ENCODE assay signal across 11 mouse cellular contexts in genomic region chr1:132321821-132322580, GRCm38 (mm10). TPM values are rescaled to one million over a fixed set of nuclear protein-coding genes. Genes with fewer than 3 reads are reported as not detected.
DNase-seq lines count a peak whose midpoint lies in the region; ATAC-seq and TF ChIP-seq lines count a peak whose summit lies in the region.
"Had no signal": no experiment of that assay in that cellular context is flagged by ENCODE, and none has a peak within 500 bp of the region (broad histone marks: within the 10 kb centered on the region; RNA-seq: fewer than 3 reads in every experiment).

No protein-coding gene starts in this region.

- no peak for TF ChIP-seq CTCF in kidney, adult 2 months (conservative IDR thresholded peaks at IDR 0.05; ENCODE audit: insufficient read depth, insufficient read length, low read depth, low read length)

- ATAC-seq in forebrain, embryonic 16.5 days: no peak
- ATAC-seq in midbrain, embryonic 13.5 days: no peak
- no peak for ATAC-seq in CD4-positive, CD25-positive, alpha-beta regulatory T cell, adult 4 months

- H3K27ac ChIP-seq in kidney, adult 2 months (ENCODE audit: insufficient read depth, low read depth, low read length): 0 out of 2 replicates have a peak overlapping the region, but pooled peaks have one; percentile 7
- H3K27ac ChIP-seq in forebrain, embryonic 16.5 days (ENCODE audit: low read length): peak overlapping the region; percentile 91
- H3K27ac ChIP-seq in midbrain, embryonic 13.5 days: peak overlapping the region; percentile 98

- H3K4me2 ChIP-seq in forebrain, embryonic 16.5 days (ENCODE audit: low read length): no peak overlapping the region
- H3K4me2 ChIP-seq in midbrain, embryonic 13.5 days (replicated peaks): peak overlapping the region; percentile 78
- H3K4me2 ChIP-seq: heart, embryonic 12.5 days had no signal

- no peak for DNase-seq in kidney, adult 2 months
- no peak for DNase-seq in kidney, adult 8-10 months
- DNase-seq in embryo, embryonic 11 days: peak; percentile 57
- no peak for DNase-seq in thymus, adult 18-20 months
- no peak for DNase-seq in urinary bladder, adult 2 months (ENCODE audit: low spot score)
- DNase-seq: cerebellum, postnatal 36 days; thymus, adult 2 months had no signal

- H3K4me3 ChIP-seq in kidney, adult 2 months (ENCODE audit: insufficient read depth, low read depth, low read length): no peak overlapping the region
- no peak overlapping the region for H3K4me3 ChIP-seq in forebrain, embryonic 16.5 days (replicated peaks; ENCODE audit: low read length)
- 0 out of 2 replicates have a peak overlapping the region, but pooled peaks have one; percentile 0 for H3K4me3 ChIP-seq in midbrain, embryonic 13.5 days (replicated peaks)
- H3K4me3 ChIP-seq: heart, embryonic 12.5 days had no signal

- H3K36me3 ChIP-seq in kidney, adult 2 months (ENCODE audit: control insufficient read depth, insufficient read depth, low read length): no peaks in the 10 kb centered on the region; the same call in 1 of the 2 replicates
- no peaks in the 10 kb centered on the region for H3K36me3 ChIP-seq in forebrain, embryonic 16.5 days (ENCODE audit: control insufficient read depth, insufficient read depth)
- peaks cover 14% of the 10 kb centered on the region for H3K36me3 ChIP-seq in midbrain, embryonic 13.5 days
- H3K36me3 ChIP-seq: heart, embryonic 12.5 days had no signal

- H3K27me3 ChIP-seq in kidney, adult 2 months (replicated peaks; ENCODE audit: control insufficient read depth, insufficient read depth, low read length): no peaks in the 10 kb centered on the region
- H3K27me3 ChIP-seq in forebrain, embryonic 16.5 days (replicated peaks; ENCODE audit: control insufficient read depth, insufficient read depth, low read length): no peaks in the 10 kb centered on the region
- no peaks in the 10 kb centered on the region for H3K27me3 ChIP-seq in midbrain, embryonic 13.5 days

- TF ChIP-seq POLR2A in kidney, adult 2 months (IDR thresholded peaks at IDR 0.05; ENCODE audit: low read depth, low read length): no peak

- no peaks in the 10 kb centered on the region for H3K9me3 ChIP-seq in forebrain, embryonic 16.5 days (ENCODE audit: control insufficient read depth, low read length)
- H3K9me3 ChIP-seq in midbrain, embryonic 13.5 days: no peaks in the 10 kb centered on the region
- H3K9me3 ChIP-seq: heart, embryonic 12.5 days had no signal

- 61% methylated on average over 7 of the region's 7 CpGs for WGBS in kidney, adult 2 months
- WGBS in forebrain, embryonic 16.5 days: 26% methylated on average over 7 of the region's 7 CpGs
- WGBS in midbrain, embryonic 13.5 days: 23% methylated on average over 7 of the region's 7 CpGs

- H3K9ac ChIP-seq in forebrain, embryonic 16.5 days (replicated peaks; ENCODE audit: low read depth, low read length): peak overlapping the region; percentile 43
- peak overlapping the region; percentile 52 for H3K9ac ChIP-seq in midbrain, embryonic 13.5 days (replicated peaks)
- H3K9ac ChIP-seq: heart, embryonic 12.5 days had no signal

- peaks cover 47% of the 10 kb centered on the region for H3K4me1 ChIP-seq in kidney, adult 2 months (ENCODE audit: control insufficient read depth, insufficient read depth, low read length)
- H3K4me1 ChIP-seq in forebrain, embryonic 16.5 days (replicated peaks; ENCODE audit: control insufficient read depth, insufficient read depth, low read length): peaks cover 56% of the 10 kb centered on the region
- H3K4me1 ChIP-seq in midbrain, embryonic 13.5 days (replicated peaks): peaks cover 99% of the 10 kb centered on the region

RNA-seq across cellular contexts. Expression of gene Nuak2, which starts 6.1 kb away (rescaled TPM):
- polyA plus RNA-seq in kidney, adult 2 months (2012; rRNA removed): 56.1 and 73.7 TPM in 2 replicates
- polyA plus RNA-seq in forebrain, embryonic 16.5 days (2015; fragmentation: Nextera tagmentation; extraction: Ambion mirVana): 13.3 and 13.4 TPM in 2 replicates
- polyA plus RNA-seq in midbrain, embryonic 13.5 days (2015; fragmentation: Nextera tagmentation; extraction: Ambion mirVana): 53.5 and 56.3 TPM in 2 replicates
- 1 to 10 TPM; 2.0 to 4.3 TPM for polyA plus RNA-seq in CD4-positive, CD25-positive, alpha-beta regulatory T cell, adult 4 months (2017; shearing (Covaris generic))
- polyA plus RNA-seq in urinary bladder, adult 2 months (2012; rRNA removed): 3.4 TPM in 2 replicates

RNA-seq across cellular contexts. Expression of gene Klhdc8a, which starts 23.6 kb away (rescaled TPM):
- 15.7 and 17.7 TPM in 2 replicates for polyA plus RNA-seq in kidney, adult 2 months (2012; rRNA removed)
- polyA plus RNA-seq in forebrain, embryonic 16.5 days (2015; fragmentation: Nextera tagmentation; extraction: Ambion mirVana): 2.7 and 3.4 TPM in 2 replicates
- 6.3 and 6.7 TPM in 2 replicates for polyA plus RNA-seq in midbrain, embryonic 13.5 days (2015; fragmentation: Nextera tagmentation; extraction: Ambion mirVana)
- polyA plus RNA-seq in CD4-positive, CD25-positive, alpha-beta regulatory T cell, adult 4 months (2017; shearing (Covaris generic)): under 1 TPM in 1 of 2 experiments, not detected in 1; 0.07 TPM
- 1.2 and 1.5 TPM in 2 replicates for polyA plus RNA-seq in urinary bladder, adult 2 months (2012; rRNA removed)

Comparison
In these comparisons a context has a peak if more than half of its experiments do, and no peak if none do; other contexts are left out.
1. H3K27ac ChIP-seq: peak in every context shown above with its lines; median percentile 98 in midbrain, embryonic 13.5 days; 91 in forebrain, embryonic 16.5 days; 7 in kidney, adult 2 months.